Mouse (Mus musculus) thymus, postnatal 36 days (tissue): ENCODE results near the gene Acly.
"Not testable (repeated sequence)": the region's sequence is repeated elsewhere in the genome, so short reads cannot be mapped to it uniquely, and the experiment has no call there.

Source experiments
- DNase-seq, 2 experiments: peaks; one replicate each; pipeline ENCODE4 v3.0.0; 2022; ENCODE audit warnings: mixed read lengths in 2 of 2

Acly gene

GRCm38 (mm10) chr11:100544832-100545745 is 17.3 kb upstream of the Acly start, which contains the start of gene Ttc25:
Ttc25 (plus strand) TSS chr11:100545607.
- DNase-seq = peak; percentile 73 to 74

- no peak for DNase-seq
Measured at GRCm38 (mm10) chr11:100541577-100541976, 13.8 kb upstream of the Acly start.

GRCm38 (mm10) chr11:100540966-100541365 is 13.2 kb upstream of the Acly start:
- no peak for DNase-seq

- no peak for DNase-seq
Measured at GRCm38 (mm10) chr11:100536466-100536865, 8.7 kb upstream of the Acly start.

- DNase-seq = no peak
Measured at GRCm38 (mm10) chr11:100535996-100536395, 8.2 kb upstream of the Acly start.

- not testable (repeated sequence) for DNase-seq
Measured at GRCm38 (mm10) chr11:100534821-100535220, 7.0 kb upstream of the Acly start.

- not testable (repeated sequence) for DNase-seq
Measured at GRCm38 (mm10) chr11:100534411-100534810, 6.6 kb upstream of the Acly start.

GRCm38 (mm10) chr11:100533871-100534270 is 6.1 kb upstream of the Acly start:
- DNase-seq = no peak

- no peak for DNase-seq
Measured at GRCm38 (mm10) chr11:100528375-100529165, 770 bp upstream of the Acly start.

- DNase-seq = peak; percentile 65 to 73
Measured at GRCm38 (mm10) chr11:100527066-100527457, 738 bp downstream of the Acly start.

- no peak for DNase-seq
Measured at GRCm38 (mm10) chr11:100526052-100526816, 1.6 kb downstream of the Acly start.

- no peak for DNase-seq
Measured at GRCm38 (mm10) chr11:100524987-100525630, 2.7 kb downstream of the Acly start.

GRCm38 (mm10) chr11:100524358-100524757 is 3.4 kb downstream of the Acly start:
- no peak for DNase-seq

GRCm38 (mm10) chr11:100520838-100521237 is 7.0 kb downstream of the Acly start:
- no peak for DNase-seq

GRCm38 (mm10) chr11:100519188-100519587 is 8.6 kb downstream of the Acly start:
- DNase-seq = no peak

- DNase-seq = no peak
Measured at GRCm38 (mm10) chr11:100518188-100518591, 9.6 kb downstream of the Acly start.

GRCm38 (mm10) chr11:100516291-100516690 is 11.5 kb downstream of the Acly start:
- DNase-seq = no peak

- no peak for DNase-seq
Measured at GRCm38 (mm10) chr11:100515789-100516188, 12.0 kb downstream of the Acly start.

GRCm38 (mm10) chr11:100515061-100515460 is 12.7 kb downstream of the Acly start:
- no peak for DNase-seq

GRCm38 (mm10) chr11:100513716-100514115 is 14.1 kb downstream of the Acly start:
- DNase-seq = no peak

- DNase-seq = no peak
Measured at GRCm38 (mm10) chr11:100512384-100512783, 15.4 kb downstream of the Acly start.

- no peak for DNase-seq
Measured at GRCm38 (mm10) chr11:100510556-100510955, 17.2 kb downstream of the Acly start.
